Mouse (Mus musculus) kidney, adult 18-20 months (tissue): ENCODE measurements around the gene Ivd.

ENCODE experiments used
- DNase-seq: peaks from one replicate; pipeline ENCODE4 v3.0.0; 2021

Gene Ivd

DNA sequence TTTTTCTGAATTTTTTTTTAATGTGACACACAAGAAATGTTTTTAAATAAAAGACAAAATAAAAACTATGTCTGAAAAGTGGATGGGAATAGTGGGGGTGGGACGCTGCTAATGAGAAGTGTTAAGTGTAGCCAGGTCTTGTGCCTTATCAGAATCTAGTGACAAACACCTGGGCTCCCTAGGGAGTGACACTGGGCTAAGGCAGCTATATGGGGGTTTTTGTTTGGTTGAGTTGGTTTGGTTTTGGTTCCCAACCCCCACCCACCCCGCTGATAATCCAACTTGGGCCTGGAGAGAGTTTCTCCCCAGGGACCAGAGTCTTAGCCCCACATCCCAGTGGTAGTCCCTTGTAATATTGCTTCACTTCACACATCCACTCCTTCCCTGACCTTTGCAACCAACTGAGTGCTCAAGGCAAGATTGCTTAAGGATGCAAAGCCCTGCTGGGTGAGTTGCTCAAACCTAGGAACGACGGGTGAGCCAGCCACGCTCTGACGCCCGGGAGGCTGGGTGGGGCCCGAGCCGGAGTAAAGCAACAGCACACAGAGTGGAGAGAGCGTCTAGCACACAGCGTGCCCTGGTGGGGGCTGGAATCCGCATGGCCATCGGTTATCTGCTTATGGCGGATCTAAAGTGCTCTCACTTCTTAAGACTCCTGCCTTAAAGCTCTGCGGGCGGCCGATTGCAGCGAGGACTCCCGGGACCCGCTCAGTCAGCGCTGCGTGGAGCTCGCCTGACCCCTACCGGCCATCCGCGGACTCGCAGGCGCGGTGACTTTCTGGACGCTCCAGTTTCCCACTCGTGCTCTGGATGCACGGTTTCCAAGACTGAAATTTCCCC, 21.3 kb downstream of the Ivd start:
- DNase-seq, result peak; percentile 91

DNA sequence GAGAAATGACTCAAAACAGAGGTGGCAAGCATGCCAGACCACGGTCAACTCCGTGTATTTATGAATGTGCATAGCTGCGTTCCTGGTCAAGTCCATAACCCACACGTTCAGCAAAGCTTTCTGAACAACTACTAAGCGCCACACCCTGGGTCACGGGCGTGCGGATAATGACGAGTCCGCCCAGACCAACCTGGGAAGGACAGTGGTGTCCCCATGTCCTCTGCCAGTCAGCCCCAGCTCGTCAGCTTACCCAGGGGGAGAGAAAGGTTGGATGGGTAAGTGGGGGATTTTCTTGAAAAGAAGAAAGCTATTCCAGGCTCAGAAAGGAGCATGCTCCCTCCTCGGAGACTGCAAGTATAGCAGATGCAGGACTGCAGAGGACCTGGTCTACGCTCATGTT, 25.7 kb downstream of the Ivd start:
- DNase-seq, result no peak

DNA sequence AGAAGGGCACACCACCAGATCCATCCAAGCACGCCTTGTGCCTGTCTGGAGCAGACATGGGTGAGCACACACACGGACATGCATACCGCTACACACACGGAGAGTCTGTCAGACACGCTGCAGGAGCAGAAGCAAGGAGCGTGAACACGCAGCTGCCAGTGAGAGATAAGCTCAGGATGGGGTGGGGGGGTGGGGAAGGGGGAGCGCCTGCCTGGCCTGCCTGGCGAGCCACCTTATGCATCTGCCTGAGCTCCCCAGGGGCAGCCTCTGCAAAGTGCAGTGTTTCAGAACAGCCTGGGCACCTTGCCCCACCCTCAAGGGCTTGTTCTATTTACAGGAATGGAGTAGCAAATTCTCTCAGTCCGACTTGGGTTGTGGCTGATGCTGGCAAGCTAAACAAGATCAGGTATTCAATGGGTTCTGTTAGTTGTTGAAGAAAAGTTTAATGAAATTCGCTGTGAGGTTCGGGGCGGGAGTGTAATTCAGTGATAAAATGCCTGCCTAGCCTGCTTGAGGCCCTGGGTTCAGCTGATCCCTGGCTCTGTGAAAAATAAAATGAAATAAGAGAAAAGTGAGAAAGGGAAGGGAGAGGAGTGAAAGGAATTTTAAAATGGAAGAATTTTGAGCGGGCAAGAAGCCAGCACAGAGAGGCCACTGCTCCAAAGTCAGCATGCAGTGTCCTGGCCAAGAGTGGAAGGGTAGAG, 26.2 kb downstream of the Ivd start:
- DNase-seq, result no peak

DNA sequence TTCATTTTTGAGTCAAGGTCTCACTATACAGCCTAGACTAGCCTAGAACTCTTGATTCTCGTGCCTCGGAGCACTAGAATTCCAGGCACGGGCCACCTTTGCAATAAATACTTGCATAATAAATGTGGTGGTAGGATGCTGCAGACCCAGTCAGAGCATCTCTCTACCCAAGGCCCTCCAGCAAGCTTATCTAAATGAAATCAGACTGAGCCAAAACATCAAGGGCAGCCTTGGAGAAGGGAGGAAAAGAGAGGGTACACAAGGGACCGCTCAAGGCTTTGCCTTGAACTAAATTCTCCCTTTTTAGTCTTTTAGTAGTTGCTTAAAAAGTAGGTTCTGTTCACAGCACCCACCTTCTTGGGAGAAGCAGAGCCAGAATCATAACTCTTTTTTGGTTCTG, 29.4 kb downstream of the Ivd start:
- DNase-seq, result no peak

DNA sequence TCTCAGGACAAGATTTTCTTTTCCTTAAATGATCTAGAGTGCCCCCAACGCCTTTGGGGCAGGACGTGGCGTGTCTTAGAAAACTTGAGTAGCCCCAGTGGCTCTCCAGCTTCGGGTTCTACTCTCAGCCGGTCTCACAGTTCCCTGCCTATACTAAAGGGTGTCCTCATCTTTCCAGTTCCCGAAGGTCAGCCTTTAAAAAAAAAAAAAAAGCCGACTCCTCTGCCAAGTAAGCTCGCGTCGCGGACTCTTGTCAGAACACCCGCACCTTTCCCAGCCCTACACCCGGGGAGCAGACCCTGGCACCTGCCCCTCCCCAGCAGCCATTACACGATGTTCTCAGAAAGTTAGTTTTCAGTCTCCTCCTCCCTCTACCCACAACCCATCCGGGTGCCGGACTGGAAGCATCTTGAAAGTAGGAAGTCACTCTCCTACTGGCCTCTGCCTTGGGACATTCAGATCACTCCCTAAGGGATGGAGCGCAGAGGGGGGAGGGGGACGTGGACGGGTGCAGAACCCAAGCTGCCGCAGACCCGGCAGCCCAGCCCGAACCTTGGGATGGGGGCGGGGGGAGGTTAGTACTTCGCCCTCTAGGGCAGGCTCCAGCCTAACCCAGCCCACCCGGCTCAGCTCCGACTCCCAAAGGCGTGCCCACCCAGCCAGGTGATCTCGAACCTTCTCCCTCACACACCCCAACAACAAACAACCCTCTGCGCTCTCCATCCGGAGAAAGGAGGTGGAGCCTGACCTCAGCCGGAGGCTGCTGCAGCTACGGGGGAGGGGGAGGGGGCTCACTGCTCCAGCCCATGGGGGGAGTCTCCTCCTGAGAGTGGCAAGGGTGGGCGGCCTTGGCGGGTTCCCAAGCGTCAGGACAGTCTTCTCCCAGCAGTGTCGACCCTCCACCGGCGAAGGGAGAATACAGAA, 34.5 kb downstream of the Ivd start:
- DNase-seq, result peak; percentile 52

DNA sequence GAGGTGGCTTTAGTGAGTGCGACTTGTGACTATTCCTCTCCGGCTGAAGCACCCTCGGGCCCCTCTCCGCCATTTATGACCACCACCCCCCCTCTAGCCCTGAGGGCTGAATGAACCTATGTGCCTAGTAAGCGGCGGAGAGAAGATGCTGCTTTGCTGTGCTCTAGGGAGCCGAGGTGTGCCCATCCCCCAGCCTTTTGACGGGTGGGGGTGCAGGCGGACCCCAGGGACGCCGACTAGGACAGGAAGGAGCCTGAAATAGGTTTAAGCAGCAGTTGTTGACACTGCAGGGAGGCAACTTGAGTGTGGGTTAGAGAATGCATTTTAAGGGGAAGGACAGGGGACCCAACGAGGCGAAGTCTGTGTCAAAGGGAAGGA, 35.1 kb downstream of the Ivd start:
- no peak for DNase-seq

DNA sequence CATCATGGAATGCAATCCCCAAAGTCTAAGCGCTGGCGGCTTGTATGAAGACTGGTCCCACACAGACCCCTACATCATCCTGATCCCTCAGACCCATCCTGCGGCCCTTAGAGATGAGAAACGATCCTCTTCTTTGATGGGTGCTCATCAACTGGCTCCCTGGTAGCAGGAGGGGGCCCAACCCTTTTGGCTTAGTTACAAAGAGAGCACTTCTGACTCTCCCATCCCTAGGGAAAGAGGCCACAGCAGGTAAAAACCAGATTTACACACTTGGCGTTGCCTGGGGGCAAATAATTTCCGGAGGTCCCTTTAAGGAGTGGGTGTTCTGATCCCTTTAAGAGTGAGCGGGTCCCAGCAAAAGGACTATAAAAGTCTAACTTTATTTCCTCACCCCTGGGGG, 35.6 kb downstream of the Ivd start:
- no peak for DNase-seq

DNA sequence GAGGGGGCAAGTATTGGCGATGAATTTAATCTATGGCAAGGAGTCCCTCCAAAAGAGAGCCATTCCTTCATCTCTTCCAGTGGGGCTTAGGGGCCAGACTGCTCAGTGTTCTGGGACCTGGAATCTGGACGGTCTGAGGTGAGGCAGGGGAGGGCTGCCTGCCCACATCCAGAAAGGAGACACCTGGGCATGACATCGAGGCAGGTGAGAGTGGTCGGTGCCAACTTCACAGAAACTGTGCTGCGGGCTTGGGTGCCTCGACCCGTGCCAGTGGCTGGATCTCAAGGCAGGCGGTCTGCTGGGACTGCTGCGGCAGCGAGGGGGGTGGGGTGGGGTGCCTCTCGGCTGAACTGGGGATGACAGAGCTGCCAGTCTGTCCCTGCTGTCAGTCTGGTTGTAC, 36.1 kb downstream of the Ivd start:
- no peak for DNase-seq

DNA sequence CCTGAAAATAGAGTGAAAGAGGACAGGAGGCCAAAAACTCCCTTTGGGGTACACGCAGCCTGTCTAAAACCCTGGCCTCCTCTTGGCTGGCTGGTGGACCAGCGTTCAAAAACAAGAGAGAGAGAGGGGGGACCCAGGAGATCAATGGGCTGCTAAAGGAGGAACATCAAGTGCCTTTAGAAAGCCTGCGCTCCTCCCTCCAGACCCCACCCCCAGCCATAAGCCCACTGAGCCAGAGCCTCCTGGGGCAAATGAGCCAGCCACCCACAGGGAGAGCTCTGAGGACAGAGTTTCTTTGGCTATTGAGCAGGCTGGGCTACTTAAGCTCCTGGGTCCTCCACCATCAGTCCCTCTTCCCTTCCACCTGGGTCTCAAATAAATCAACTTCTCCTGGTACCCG, 37.0 kb downstream of the Ivd start:
- no peak for DNase-seq

DNA sequence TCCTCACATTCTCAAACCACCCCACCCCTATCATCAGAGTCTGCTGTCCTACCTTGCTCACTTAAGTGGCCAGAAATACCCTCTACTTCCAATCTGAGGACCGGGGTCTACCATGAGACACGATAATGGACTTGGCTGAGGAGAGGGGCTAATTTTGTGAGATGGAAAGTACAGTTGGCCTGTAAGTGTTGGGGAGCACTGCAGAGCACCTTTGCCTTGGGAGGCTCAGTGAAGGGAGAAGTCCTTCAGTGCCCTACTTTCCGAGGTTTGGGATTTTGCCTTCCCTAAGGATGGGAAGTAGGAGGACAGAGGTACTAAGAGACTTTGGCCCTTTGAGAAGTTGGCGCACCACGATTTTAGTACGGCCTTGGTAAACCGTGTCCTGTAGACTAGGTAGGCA, 37.6 kb downstream of the Ivd start:
- DNase-seq, result no peak

DNA sequence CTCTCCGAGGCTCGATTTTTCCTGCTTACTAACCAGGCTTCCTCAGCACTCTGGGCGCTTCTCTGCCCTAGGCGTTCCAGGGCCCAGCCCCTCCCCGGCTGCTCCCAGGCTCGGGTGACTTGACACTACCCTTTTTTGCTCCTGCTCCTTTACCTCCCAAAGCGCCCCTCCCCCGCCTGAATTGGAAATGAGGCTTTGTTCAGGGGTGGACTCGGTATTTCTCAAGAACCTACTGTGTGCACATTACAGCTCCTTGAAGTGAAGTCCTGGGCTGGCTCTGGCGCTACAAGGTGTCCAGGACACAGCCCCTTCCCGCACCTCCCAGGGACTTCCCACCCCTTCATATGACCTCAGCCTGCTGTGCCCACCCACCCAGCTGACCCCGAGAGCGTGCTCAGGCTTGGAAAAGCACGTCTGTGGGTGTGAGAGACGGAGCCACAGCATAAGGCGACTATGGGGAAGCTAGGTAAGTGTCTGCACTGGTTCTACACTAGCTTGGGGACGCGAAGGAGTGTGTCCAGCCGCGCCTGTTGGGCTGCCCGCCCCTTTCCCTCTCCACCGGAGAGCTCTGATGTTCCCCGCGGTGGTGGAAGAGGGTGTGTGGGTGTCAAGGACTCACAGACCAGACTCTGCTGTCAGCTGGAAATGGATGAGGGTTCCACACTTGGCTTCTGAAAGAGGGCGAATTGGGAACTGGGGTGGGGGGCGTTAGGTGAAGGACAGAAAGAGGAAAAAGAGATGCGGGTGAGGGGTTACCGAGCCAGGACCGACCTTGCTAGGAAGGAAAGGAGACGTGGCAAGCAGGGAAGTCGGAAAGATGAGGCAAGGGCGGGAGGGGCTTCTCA, 38.4 kb downstream of the Ivd start, which contains the start of gene Bahd1:
Gene Bahd1, plus strand, starts transcription at position 397 of the 845 bp plus-strand sequence.
- DNase-seq, result peak; percentile 47

DNA sequence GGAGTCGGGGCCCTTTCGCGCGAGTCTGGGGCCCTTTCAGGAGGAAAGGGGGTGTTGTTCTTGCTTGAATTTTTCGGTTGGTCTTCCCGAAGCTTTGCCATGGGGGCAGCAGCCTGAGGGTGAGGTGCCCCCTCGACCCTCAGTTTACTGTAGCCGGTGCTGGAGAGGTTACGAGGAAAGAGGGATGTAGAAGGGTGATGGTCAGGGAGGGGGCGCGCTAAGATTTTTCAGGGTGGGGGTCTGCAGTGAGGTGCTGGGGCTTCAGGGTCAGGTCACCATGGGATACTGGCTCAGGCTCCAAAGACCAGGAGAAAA, 39.0 kb downstream of the Ivd start:
- DNase-seq, result no peak

DNA sequence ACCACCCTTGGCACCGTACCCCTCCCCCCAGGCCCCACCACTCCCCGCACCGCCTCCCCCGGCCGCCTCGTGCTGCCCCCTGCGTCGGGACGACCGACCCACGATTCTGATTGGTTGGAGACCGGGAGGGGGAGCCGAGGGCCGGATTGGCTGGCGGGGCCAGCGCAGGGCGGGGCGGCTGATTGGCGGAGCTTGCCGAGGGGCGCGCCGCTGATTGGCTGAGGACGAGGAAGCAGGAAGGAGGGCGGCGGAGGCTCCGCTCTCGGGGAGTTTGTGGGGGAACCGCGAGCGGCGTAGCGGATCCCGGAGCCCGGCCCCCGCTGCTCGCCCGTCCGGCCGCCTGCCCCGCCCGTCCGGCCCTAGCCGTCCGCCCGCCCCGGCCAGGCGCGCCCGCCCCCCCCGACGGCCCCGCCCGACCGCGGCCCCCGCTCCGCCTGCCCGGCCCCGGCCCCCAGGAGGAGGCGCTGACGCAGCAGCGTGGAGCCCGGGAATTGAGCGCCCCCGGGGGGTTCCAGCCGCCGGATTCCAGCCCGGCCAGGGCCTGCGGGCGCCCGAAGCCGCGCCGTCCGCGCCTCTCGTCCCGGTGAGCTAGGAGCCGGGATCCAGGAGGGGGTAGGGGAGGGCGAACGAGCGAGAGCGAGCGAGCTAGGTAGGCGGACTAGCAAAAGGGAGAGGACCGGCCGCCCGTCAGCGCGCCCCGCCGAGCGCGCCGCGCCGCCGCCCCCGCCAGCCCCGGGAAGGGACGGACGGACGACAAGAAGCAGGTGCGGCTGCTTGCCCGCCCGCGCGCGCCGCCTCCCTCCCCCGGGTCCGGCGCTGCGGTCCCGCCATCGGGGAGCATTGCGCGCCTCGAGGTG, 39.6 kb downstream of the Ivd start:
- DNase-seq, result peak; percentile 97

DNA sequence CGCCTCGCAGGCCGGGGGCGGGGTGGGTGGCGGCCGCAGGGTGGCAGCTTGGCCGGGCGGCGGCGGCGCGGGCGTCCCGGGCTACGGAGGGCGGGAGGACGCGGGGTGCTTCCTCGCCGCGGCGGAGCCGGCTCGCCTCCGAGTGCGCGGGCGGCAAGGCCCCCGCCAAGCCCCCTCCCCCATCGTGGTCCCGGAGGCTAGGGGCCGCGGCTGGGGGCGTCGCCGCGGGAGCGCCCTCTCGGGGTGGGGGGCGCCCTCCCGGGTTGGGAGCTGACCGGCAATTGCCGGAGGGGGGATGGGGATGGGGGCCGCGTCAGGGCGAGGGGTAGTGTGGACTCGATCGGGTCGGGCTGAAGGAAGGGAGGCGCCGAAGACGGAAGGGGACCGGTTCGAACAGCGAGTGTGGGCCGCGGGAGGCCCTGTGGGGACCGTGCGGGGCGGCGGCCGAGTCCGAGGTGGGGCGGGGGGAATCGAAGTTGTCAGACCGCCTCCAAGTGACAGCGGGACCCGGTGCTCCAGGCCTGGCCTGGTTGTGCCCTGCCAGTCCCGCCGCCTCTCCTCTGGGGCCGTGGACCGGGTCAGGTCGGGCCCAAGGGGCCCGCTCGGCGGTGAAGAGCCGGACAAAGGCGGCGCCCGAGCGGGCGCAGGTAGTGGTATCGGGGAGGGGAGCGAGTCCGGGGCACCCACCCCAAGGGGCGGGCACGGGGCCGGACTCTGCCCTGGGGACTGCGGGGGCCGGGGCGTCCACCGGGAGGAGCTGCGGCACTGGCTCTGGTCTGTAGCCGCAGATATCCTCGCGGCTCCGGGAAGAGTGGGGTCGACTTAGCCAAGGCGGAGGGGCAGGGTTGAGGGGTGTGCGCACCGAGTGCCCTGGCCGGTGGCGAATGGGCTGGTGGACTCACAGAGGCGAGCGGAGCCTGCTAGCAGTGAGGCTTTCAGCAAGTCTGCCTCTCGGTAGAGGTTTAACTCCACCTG, 40.6 kb downstream of the Ivd start:
- peak; percentile 82 for DNase-seq

DNA sequence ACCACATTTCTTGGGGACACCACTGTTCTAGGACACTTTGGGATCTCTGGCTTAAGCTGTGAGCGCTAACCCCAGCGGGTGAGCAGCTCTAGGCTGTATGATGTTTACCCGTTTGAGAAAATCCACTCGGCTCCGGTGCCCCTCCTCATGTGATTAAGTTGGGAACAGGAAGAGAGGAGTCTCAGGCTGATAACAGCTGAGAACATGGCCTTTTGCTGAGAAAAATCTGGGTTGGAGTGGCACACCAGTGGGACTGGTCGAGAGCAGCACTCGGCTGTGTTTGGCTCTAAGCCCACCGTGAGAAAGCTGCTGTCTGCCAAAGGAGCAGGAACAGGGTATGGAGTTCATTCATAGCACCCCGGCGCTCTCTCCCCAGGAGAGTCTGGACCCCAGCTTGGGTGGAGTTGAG, 41.6 kb downstream of the Ivd start:
- no peak for DNase-seq

DNA sequence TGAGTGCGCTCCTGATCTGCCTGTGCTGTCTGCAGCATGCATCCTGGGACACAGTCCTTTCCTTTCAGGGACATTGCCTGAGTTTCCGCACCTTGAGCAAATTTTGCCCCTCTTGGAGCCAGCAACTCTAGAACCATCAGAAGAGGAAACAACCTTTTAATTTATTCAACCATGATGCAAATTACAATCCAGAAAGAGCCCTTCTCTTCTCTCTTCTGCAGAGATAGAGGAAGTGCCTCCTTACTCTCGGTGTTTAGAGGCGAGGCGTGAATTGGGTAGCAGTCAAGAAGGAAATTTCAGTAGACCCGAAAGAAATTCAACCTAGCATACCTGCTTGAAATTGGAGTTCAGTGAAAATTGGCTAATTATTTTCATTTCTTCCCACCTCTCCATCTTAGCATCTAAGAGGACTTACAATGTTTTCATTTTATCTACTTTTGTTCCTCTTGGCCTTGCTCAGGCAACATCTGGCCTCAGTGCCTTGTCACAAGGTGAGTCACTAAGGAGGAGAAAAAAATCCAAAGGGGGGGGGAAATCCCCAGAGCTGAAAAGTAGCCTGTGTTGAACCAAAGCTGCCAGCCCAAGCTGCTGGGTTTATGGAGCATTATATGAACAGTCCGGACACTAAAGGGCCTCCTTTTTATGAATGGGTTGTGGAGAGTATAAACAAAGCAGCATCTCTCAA, 43.8 kb downstream of the Ivd start:
- DNase-seq, result no peak

DNA sequence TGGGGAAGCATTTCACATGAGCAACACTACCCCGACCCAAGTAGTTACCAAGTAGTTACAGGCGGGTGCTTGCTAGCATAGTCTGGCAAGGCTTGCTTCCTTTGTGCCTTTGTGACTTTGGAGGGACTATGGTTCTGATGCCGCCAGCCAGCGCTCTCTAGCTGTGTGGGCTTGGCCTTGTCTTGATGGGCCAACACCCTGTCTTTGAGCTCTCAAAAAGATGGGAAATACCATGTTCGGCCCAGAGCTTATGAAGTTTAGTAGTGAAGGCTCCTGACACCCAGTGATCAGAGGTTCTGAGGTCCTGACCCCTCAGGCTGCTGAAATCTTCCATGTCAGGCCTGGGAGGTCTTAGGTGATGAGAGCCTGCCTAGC, 44.4 kb downstream of the Ivd start:
- no peak for DNase-seq

DNA sequence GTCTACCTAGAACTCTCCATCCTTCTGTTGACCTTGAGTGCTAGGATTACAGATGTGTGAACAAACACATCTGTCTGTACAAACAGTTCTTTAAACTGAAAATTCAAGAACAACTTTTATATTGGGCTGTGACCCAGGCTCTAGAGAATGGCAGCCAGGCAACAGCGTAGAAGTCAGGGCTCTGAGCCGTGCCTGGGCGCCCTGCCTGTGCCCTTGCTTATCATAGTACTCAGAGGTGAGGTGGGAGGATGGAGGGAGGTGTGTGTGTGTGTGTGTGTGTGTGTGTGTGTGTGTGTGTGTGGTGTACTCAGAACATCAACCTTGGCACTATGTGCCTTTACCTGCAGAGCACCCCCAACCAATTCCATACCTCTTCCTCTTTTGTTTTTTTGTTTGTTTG, 46.0 kb downstream of the Ivd start:
- DNase-seq, result no peak

DNA sequence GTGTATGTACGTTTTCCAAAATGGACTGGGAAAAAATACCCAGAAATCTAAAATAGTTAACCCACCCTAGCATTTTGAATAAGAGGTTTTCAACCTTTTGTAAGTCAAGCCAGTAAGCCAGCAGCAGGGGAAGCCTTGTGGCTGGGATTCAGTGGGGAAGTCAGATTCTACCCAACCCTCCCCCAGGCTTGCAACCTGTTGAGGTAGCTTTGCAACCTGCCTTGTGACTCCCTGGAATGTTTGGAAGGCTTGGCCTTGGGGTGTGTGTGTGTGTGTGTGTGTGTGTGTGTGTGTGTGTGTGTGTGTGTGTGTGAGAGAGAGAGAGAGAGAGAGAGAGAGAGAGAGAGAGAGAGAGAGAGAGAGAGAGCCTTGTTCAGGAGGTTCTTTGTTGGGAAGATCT, 47.4 kb downstream of the Ivd start:
- no peak for DNase-seq
